Mouse (Mus musculus): ENCODE measurements around the gene Lrrc10b. TPM values are rescaled to one million over a fixed set of nuclear protein-coding genes. Genes with fewer than 3 reads are reported as not detected.
A peak's percentile ranks its signal among the peaks of the same experiment; 100 is the strongest.

The Lrrc10b gene
- total and polyA plus RNA-seq, 2 experiments from 2014 or later: 2.3 to 6.2 TPM

- WGBS: 18% methylated on average over 1 of the region's 1 CpGs
- Histone ChIP-seq H3K27me3 (ENCODE audit: insufficient read depth, low read length) (no peaks in the 10 kb centered on the region), H3K9ac (replicated peaks; ENCODE audit: low read length, poor library complexity, severe bottlenecking) (no peak overlapping the region), H3K27ac (ENCODE audit: low read depth, low read length) (no peak overlapping the region), H3K4me3 (ENCODE audit: low read depth, low read length) (no peak overlapping the region), H3K36me3 (ENCODE audit: insufficient read depth, low read length) (peaks cover 21% of the 10 kb centered on the region), H3K9me3 (ENCODE audit: low read length) (no peaks in the 10 kb centered on the region), H3K4me2 (ENCODE audit: low read depth, low read length, poor library complexity, severe bottlenecking) (no peak overlapping the region), H3K4me1 (ENCODE audit: insufficient read depth, low read length) (no peaks in the 10 kb centered on the region)
- TF ChIP-seq CTCF (IDR thresholded peaks at IDR 0.05): no peak
- DNase-seq (ENCODE audit: low spot score): no peak
- no peak for ATAC-seq (ENCODE audit: low FRiP score)
Measured at GRCm38 (mm10) chr19:10436726-10437125, 20.5 kb downstream of the Lrrc10b start.

DNA sequence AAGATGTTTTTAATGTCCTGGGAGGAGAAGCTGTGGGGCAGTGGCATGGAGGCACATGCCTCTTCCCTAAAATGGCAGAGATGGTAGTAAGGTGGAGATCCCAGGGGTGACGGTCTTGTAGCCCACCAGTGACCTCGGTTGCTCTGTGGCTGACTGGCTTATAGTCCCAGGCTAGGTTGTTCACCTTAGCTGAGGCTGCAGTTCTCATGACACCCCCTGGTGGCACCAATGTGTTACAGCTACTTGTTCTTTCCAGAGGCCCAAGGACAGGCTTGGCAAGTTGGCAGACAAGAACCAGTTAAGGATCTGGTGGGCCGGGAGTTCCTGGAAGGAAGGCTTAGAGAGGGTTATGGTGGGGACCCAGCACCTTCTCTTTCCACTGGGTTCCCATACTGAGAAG is 21.4 kb downstream of the Lrrc10b start:
- peak; percentile 92 for TF ChIP-seq CTCF (IDR thresholded peaks at IDR 0.05)
- no peaks in the 10 kb centered on the region for H3K27me3 ChIP-seq (ENCODE audit: insufficient read depth, low read length)
- peaks cover 17% of the 10 kb centered on the region for H3K36me3 ChIP-seq (ENCODE audit: insufficient read depth, low read length)
- H3K4me3 ChIP-seq (ENCODE audit: low read depth, low read length): no peak overlapping the region
- peak; percentile 27; the same call in 1 of the 2 replicates for ATAC-seq (ENCODE audit: low FRiP score)
- 33% methylated on average over 3 of the region's 3 CpGs for WGBS
- H3K9me3 ChIP-seq (ENCODE audit: low read length): no peaks in the 10 kb centered on the region
- DNase-seq (ENCODE audit: low spot score): peak; percentile 74
- no peak overlapping the region for H3K9ac ChIP-seq (replicated peaks; ENCODE audit: low read length, poor library complexity, severe bottlenecking)
- H3K27ac ChIP-seq (ENCODE audit: low read depth, low read length): no peak overlapping the region
- no peaks in the 10 kb centered on the region for H3K4me1 ChIP-seq (ENCODE audit: insufficient read depth, low read length)
- no peak overlapping the region for H3K4me2 ChIP-seq (ENCODE audit: low read depth, low read length, poor library complexity, severe bottlenecking)

DNA sequence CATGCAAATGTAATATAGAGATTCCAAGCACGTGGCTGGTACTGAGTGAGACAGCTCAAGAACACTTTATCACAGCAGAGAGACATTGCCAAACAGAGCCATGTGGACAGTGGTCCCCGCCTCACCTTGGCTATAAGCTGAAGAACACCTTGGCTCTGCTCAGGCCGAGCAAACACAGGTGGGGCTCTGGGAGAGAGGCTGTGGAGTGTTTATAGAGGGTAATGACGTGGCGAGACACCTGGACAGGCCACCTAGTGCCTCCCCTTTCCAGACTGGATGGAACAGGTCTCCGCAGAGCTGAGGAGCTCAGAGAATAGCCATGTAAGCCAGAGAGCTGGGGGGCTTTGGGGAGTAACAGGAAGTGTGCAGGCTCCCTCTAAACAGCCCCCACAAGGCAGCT is 22.3 kb downstream of the Lrrc10b start:
- DNase-seq (ENCODE audit: low spot score): no peak
- Histone ChIP-seq H3K4me3 (ENCODE audit: low read depth, low read length) (no peak overlapping the region), H3K9ac (replicated peaks; ENCODE audit: low read length, poor library complexity, severe bottlenecking) (no peak overlapping the region), H3K9me3 (ENCODE audit: low read length) (no peaks in the 10 kb centered on the region), H3K36me3 (ENCODE audit: insufficient read depth, low read length) (peaks cover 10% of the 10 kb centered on the region; the same call in 1 of the 2 replicates), H3K4me2 (ENCODE audit: low read depth, low read length, poor library complexity, severe bottlenecking) (no peak overlapping the region), H3K27ac (ENCODE audit: low read depth, low read length) (no peak overlapping the region), H3K4me1 (ENCODE audit: insufficient read depth, low read length) (no peaks in the 10 kb centered on the region), H3K27me3 (ENCODE audit: insufficient read depth, low read length) (no peaks in the 10 kb centered on the region)
- ATAC-seq (ENCODE audit: low FRiP score): no peak
- 80% methylated on average over 6 of the region's 6 CpGs for WGBS
- TF ChIP-seq CTCF (IDR thresholded peaks at IDR 0.05): no peak

DNA sequence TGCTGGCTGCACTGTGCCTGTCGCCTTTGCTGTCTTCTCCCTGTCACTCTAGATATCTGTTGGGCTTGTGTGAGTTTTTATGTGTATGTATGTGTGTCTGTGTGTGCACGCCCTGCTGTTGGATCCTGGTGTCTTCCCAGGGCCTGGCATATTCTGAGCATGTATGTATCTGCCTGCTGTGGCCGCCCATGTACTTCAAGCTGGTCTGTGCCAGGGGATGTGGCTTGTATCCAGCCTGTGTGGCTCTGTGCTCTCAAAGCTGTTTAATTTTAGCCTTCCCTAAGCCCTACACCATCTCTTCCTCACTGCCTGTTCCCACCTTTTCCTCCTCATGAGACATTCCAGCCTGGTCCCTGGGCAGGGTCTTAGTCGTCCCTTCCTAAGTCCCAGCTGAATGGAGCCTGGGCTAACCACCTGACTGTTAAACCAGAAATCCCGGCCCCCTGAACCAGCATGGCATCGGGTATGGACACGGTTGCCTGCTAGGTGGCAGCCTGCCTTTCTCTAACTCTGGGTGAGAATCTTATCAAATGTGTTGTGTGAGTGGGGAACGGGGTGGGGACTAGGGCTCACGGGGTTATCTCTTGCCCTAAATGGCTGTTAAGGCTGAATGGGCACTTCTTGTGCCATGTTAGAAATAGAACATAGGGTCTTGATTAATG is 23.3 kb downstream of the Lrrc10b start:
- WGBS: 55% methylated on average over 9 of the region's 9 CpGs
- ATAC-seq (ENCODE audit: low FRiP score): no peak

GRCm38 (mm10) chr19:10433225-10433624 is 24.0 kb downstream of the Lrrc10b start:
- no peaks in the 10 kb centered on the region for H3K27me3 ChIP-seq (ENCODE audit: insufficient read depth, low read length)
- H3K4me2 ChIP-seq (ENCODE audit: low read depth, low read length, poor library complexity, severe bottlenecking): no peak overlapping the region
- H3K27ac ChIP-seq (ENCODE audit: low read depth, low read length): no peak overlapping the region
- 0 out of 2 replicates have a peak, but pooled peaks cover 6% of the 10 kb centered on the region for H3K36me3 ChIP-seq (ENCODE audit: insufficient read depth, low read length)
- DNase-seq (ENCODE audit: low spot score): no peak
- no peaks in the 10 kb centered on the region for H3K9me3 ChIP-seq (ENCODE audit: low read length)
- no peak for ATAC-seq (ENCODE audit: low FRiP score)
- 0 out of 2 replicates have a peak overlapping the region, but pooled peaks have one; percentile 29 for H3K9ac ChIP-seq (replicated peaks; ENCODE audit: low read length, poor library complexity, severe bottlenecking)
- H3K4me1 ChIP-seq (ENCODE audit: insufficient read depth, low read length): no peaks in the 10 kb centered on the region
- H3K4me3 ChIP-seq (ENCODE audit: low read depth, low read length): no peak overlapping the region
- no peak for TF ChIP-seq CTCF (IDR thresholded peaks at IDR 0.05)
- WGBS: 71% methylated on average over 7 of the region's 7 CpGs

More for the DNA sequence above, 23.3 kb downstream of the Lrrc10b start:
- no peak overlapping the region for H3K4me2 ChIP-seq (ENCODE audit: low read depth, low read length, poor library complexity, severe bottlenecking)
- no peak for DNase-seq (ENCODE audit: low spot score)
- H3K9me3 ChIP-seq (ENCODE audit: low read length): no peaks in the 10 kb centered on the region
- no peak for TF ChIP-seq CTCF (IDR thresholded peaks at IDR 0.05)
- H3K4me3 ChIP-seq (ENCODE audit: low read depth, low read length): no peak overlapping the region
- H3K9ac ChIP-seq (replicated peaks; ENCODE audit: low read length, poor library complexity, severe bottlenecking): no peak overlapping the region
- peaks cover 3% of the 10 kb centered on the region; the same call in 1 of the 2 replicates for H3K36me3 ChIP-seq (ENCODE audit: insufficient read depth, low read length)
- no peaks in the 10 kb centered on the region for H3K27me3 ChIP-seq (ENCODE audit: insufficient read depth, low read length)
- no peaks in the 10 kb centered on the region for H3K4me1 ChIP-seq (ENCODE audit: insufficient read depth, low read length)
- no peak overlapping the region for H3K27ac ChIP-seq (ENCODE audit: low read depth, low read length)

- Histone ChIP-seq H3K4me3 (ENCODE audit: low read depth, low read length) (no peak overlapping the region), H3K4me2 (ENCODE audit: low read depth, low read length, poor library complexity, severe bottlenecking) (no peak overlapping the region), H3K9me3 (ENCODE audit: low read length) (no peaks in the 10 kb centered on the region), H3K27ac (ENCODE audit: low read depth, low read length) (no peak overlapping the region), H3K4me1 (ENCODE audit: insufficient read depth, low read length) (no peaks in the 10 kb centered on the region), H3K27me3 (ENCODE audit: insufficient read depth, low read length) (no peaks in the 10 kb centered on the region), H3K36me3 (ENCODE audit: insufficient read depth, low read length) (peaks cover 8% of the 10 kb centered on the region; the same call in 1 of the 2 replicates), H3K9ac (replicated peaks; ENCODE audit: low read length, poor library complexity, severe bottlenecking) (no peak overlapping the region)
- DNase-seq (ENCODE audit: low spot score): no peak
- ATAC-seq (ENCODE audit: low FRiP score): no peak
- 57% methylated on average over 4 of the region's 4 CpGs for WGBS
- no peak for TF ChIP-seq CTCF (IDR thresholded peaks at IDR 0.05)
Measured at GRCm38 (mm10) chr19:10431841-10432240, 25.4 kb downstream of the Lrrc10b start.
